Mouse (Mus musculus) fibroblast of lung, adult 2 months (primary cell): ENCODE data around the gene Vrk1.

ENCODE experiments used
- DNase-seq: peaks from one replicate; pipeline ENCODE4 v3.0.0-alpha.2; 2011; ENCODE audit warnings: low read depth

Vrk1 gene

DNA sequence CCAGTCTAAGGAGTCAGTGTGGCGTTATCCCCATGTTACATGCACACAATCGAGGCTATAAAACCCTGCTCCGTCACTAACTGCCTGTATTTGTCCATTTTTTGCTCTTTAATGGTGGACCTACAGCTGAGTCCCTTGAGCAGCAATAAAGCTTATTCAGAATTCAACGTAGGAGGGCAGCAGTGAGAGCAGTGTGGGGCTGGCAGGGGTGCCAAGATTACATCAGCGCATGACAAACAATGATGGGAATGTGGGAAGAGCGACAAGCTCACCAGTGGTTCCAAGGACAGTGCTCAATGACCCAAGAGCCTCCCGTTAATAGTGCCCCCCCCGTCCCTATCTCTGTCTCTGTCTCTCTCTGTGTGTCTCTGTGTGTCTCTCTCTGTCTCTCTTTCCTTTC is 8.3 kb upstream of the Vrk1 start:
- DNase-seq, result no peak

GRCm38 (mm10) chr12:106004719-106005118 is 5.3 kb upstream of the Vrk1 start:
- DNase-seq, result no peak

GRCm38 (mm10) chr12:106006218-106006617 is 3.8 kb upstream of the Vrk1 start:
- DNase-seq, result no peak

GRCm38 (mm10) chr12:106008348-106009050 is 1.5 kb upstream of the Vrk1 start:
- DNase-seq, result no peak

- no peak for DNase-seq
Observed at GRCm38 (mm10) chr12:106009122-106009870, 732 bp upstream of the Vrk1 start.

DNA sequence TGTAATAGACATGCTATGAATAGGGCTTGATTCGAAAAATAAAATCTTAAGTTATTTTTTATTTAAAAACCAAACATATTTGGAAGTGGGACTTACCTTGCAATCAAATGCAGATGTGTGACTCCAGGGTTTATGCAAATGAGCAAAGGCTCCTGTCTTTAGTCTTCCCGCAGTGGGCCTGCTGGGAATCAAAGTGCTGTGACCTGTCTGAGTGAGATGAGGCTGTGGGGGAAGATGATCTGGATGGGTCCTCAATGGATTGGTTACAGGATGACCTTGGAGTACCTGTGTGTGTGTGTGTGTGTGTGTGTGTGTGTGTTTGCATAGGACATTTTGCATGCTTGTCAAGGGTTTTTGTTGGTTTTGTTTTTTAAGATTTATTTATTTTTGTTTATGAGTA is 2.1 kb downstream of the Vrk1 start:
- DNase-seq, result no peak

GRCm38 (mm10) chr12:106016265-106017012 is 6.4 kb downstream of the Vrk1 start:
- DNase-seq, result no peak

- DNase-seq, result no peak
Observed at GRCm38 (mm10) chr12:106020063-106020462, 10.0 kb downstream of the Vrk1 start.

DNA sequence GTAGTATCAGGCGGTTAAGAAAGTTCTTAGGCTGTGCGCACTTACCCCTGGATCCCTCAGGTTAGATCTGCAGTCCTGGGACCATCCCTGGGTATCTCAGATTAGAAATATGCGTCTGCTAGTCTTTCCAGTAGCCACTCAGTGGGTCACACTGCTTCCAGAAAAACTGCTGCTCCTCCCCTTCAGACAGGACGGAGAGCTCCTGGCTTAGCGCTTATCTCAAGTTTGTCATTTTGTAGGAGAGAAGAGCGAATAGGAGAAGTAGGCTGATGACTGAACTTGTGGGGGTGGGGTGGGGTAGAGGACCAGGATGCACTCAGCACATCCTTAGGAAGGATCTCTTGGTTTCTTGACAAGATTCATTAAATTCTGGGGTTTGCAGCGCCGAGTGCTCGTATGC is 13.6 kb downstream of the Vrk1 start:
- DNase-seq, result no peak

DNA sequence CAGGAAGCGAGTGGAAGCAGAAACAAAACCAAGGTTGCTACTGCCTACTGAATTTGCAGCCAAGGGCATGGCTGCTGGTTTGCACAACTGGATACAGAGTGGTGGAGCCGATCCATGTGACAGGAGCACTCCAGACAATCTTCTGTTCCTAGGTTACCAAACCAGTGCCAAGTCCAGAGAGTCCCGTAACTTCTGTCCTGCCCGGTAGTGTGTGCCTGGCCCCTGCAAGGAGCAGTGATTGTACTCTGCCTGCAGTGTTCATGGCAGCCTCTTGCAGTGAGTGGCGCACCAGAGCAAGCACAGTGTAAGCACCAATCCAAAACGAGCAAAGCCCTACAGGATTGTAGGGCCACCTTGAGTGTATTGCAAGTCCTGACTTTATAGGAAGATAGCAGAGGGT is 15.4 kb downstream of the Vrk1 start:
- DNase-seq, result no peak

DNA sequence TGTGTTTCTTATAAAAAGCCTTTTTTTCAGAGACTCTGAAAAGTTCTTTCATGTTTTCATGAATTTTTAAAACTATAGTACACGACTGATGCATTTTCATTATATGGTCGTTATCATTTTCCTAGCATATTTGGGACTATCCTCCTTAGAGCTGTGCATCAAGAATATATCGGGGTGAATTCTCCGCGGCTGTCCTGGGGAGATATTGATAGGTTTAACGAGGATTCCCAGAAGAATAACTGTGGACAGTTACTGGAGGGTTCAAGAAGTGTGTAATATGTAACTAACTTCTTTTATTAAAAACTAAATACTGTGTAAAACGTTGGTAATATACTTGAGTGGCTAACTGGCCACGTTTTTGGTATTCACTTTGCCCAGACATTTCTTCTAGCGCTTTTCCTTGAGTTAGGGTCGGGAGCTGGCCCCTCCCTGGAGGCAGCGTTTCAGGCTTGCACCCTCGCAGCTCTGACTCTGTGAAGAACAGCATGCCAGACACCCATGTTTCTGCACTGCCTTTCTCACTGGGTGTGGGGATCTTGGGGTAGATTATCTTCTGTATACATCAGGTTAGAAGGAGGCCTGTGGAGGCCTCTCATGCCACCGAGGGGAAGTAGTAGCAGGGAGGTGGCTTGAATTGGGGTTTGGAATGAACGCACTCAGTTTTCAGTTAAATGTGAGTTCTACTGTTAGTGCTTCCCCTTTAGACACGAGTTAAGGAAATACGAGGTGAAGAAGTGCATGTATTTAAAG is 16.5 kb downstream of the Vrk1 start:
- DNase-seq, result no peak

- DNase-seq, result no peak
Observed at GRCm38 (mm10) chr12:106027372-106027771, 17.3 kb downstream of the Vrk1 start.

DNA sequence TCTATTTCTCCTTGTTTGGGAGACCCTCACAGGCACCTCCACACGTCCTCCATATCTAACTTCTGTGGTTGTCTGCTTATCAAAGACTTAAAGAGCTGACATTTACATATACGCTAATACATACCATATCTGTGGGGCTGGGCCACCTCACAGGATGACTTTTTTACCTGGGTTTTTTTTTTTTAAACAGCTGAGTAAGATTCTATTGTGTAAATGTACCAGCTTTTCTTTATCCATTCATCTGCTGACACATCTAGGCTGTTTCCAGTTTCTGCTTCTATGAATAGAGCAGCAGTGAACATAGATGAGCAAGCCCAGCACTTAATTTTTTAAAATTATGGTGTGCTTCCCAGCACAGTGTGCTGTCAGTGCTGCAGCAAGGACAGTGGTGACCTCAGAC is 19.6 kb downstream of the Vrk1 start:
- no peak for DNase-seq

DNA sequence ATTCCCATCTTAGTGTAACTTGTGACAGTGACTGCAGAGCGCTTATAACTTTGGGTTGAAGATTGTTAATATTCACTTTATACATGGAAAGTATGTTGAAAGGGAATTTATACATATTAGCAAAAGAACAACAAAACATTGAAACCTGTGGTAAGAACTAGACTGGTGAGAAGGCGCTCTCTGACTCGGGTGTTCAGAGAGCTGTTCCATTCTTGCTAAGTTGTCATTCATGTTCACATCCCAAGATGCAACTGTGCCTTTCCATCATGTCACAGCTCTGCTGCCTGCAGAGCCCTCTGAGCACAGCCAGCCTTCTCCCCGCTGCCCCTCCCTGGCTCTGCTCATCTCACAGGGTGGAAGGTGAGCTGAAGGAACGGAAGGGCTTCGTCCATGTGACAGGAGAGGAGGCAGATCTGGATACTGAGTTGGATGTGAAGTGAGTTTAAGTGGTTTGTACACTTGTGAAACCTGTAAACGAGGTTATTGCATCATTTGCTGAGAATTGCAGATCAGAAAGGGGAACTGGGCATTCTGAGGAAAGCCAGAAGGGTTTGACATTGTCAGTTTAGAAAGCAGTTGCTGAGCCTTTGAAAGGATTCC is 20.2 kb downstream of the Vrk1 start:
- no peak for DNase-seq

DNA sequence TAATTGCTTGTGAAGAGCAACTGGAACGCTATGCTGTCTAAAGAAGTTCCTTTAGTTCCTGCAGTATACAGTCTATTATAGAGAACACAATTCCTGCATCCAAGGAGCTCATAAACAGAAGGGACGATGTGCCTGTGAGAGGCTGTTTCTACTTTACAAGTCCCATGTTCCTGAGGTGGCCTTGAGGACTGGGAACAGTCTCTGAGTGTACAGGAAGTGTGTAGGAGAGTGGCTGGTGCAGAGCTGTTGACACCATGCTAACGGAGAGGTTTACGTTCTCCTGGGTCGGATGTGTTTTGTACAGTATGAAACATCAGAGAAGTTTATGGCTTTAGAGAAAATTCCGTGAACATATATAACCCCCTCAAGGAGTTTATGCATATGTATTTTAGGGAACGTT is 20.8 kb downstream of the Vrk1 start:
- no peak for DNase-seq

GRCm38 (mm10) chr12:106031916-106032315 is 21.9 kb downstream of the Vrk1 start:
- no peak for DNase-seq

DNA sequence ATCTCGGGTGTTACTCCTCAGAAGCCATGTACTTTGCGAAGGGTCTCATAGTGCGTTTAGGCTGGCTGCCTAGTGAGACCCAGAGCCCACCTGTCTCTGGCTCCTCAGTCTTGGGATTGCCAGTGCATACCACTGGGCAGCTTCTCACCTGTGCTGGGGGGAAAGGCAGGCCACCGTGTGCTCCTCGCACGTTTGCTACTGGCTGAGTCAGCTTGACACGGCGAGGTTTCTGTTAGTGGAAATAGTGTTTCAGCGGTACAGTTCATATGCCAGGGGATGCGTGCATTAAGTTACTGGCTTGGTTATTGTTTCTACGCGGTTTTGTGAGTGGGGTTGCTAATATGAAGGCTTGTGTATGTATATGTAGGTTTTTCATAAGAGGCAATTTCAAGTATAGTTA is 22.3 kb downstream of the Vrk1 start:
- DNase-seq, result no peak

- DNase-seq, result no peak
Observed at GRCm38 (mm10) chr12:106034267-106034666, 24.2 kb downstream of the Vrk1 start.

GRCm38 (mm10) chr12:106034761-106035160 is 24.7 kb downstream of the Vrk1 start:
- no peak for DNase-seq

GRCm38 (mm10) chr12:106040259-106040658 is 30.2 kb downstream of the Vrk1 start:
- DNase-seq, result no peak

GRCm38 (mm10) chr12:106046143-106046795 is 36.2 kb downstream of the Vrk1 start:
- no peak for DNase-seq
